Mouse (Mus musculus): ENCODE results near the gene Rnf157. TPM values are rescaled to one million over a fixed set of nuclear protein-coding genes. Genes with fewer than 3 reads are reported as not detected.
"Not testable (repeated sequence)": the region's sequence is repeated elsewhere in the genome, so short reads cannot be mapped to it uniquely, and the experiment has no call there.

The Rnf157 gene
- total and polyA plus RNA-seq, 2 experiments from 2014 or later, result 56.7 to 105 TPM

GRCm38 (mm10) chr11:116416196-116416943, 3.5 kb upstream of the Rnf157 start:
- H3K27me3 ChIP-seq (ENCODE audit: insufficient read depth, low read length), result no peaks in the 10 kb centered on the region
- no peak for TF ChIP-seq CTCF (IDR thresholded peaks at IDR 0.05; ENCODE audit: low read depth)
- no peak overlapping the region for H3K9ac ChIP-seq
- ATAC-seq, result no peak
- no peak overlapping the region for H3K4me2 ChIP-seq (ENCODE audit: low read depth)
- no peak overlapping the region for H3K27ac ChIP-seq (ENCODE audit: low read depth, low read length)
- H3K36me3 ChIP-seq (ENCODE audit: insufficient read depth), result no peaks in the 10 kb centered on the region
- peaks cover 3% of the 10 kb centered on the region for H3K4me1 ChIP-seq (ENCODE audit: insufficient read depth)
- H3K4me3 ChIP-seq (ENCODE audit: low read depth, low read length), result no peak overlapping the region
- DNase-seq, result no peak
- H3K9me3 ChIP-seq (ENCODE audit: low read length), result no peaks in the 10 kb centered on the region
- WGBS, result 76% methylated on average over 6 of the region's 6 CpGs

DNA sequence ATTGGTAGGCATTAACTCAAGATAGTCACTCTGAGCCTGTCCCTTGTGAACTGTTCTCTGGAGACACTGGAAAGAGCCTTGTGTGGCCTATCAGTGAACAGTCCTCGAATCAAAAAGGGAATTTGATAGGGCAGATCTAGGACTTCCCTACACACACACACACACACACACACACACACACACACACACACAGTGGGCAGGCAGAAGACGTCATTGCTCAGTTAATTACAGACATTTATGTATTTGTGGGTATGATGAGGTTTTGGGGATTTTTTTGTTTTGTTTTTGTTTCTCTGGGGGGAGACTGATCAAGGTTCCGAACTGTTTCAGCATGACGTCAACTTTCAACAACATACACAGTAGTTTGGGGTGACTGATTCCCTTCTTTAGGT, 795 bp upstream of the Rnf157 start:
- Histone ChIP-seq H3K27me3 (ENCODE audit: insufficient read depth, low read length) (no peaks in the 10 kb centered on the region), H3K4me3 (ENCODE audit: low read depth, low read length) (peak overlapping the region; percentile 97), H3K9ac (peak overlapping the region; percentile 92), H3K4me2 (ENCODE audit: low read depth) (peak overlapping the region; percentile 94), H3K27ac (ENCODE audit: low read depth, low read length) (peak overlapping the region; percentile 94), H3K36me3 (ENCODE audit: insufficient read depth) (no peaks in the 10 kb centered on the region), H3K9me3 (ENCODE audit: low read length) (no peaks in the 10 kb centered on the region), H3K4me1 (ENCODE audit: insufficient read depth) (peaks cover 9% of the 10 kb centered on the region)
- 57% methylated on average over 4 of the region's 4 CpGs for WGBS
- no peak for DNase-seq
- peak; percentile 40 for ATAC-seq
- no peak for TF ChIP-seq CTCF (IDR thresholded peaks at IDR 0.05; ENCODE audit: low read depth)

DNA sequence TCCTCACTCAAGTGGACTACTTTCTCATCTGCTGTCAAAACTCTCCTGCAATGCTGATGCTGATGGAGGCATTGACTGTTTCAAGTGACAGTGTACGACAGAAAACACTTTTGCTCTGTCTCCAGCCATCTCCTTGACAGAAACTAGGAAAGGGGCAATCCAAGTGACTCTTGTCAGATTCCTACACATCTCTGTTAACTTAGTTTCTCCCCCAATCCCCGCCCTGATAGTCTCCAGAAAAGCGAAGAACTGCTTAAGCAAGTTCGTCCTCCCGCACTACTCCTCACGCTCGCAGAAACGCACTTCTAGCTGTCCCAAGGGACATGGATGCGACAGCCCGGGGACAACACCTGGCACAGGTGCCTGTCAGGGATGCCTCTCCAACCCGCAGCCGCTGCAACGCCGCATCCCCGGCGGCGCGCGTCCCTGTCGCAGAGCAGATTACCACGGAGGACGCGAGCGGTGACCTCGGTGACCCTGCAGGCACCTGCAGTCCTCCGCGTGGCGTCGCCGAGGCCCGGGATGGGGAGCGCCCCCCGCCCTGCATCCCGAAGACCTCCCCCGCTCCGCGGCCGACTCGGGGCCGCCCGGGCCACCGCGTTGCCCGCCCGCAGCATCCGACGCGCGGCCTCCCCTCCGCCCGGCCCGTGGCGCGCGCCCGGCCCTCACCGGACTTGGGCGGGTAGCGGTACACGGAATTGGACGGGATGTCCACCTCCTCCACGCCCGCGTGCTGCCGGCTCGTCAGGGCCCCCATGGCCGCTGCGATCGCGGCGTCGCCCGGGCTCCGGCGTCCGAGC, 604 bp downstream of the Rnf157 start:
- TF ChIP-seq CTCF (IDR thresholded peaks at IDR 0.05; ENCODE audit: low read depth), result no peak
- Histone ChIP-seq H3K27ac (ENCODE audit: low read depth, low read length) (peak overlapping the region; percentile 94), H3K4me1 (ENCODE audit: insufficient read depth) (peaks cover 9% of the 10 kb centered on the region), H3K36me3 (ENCODE audit: insufficient read depth) (no peaks in the 10 kb centered on the region), H3K4me2 (ENCODE audit: low read depth) (peak overlapping the region; percentile 94), H3K9ac (peak overlapping the region; percentile 92), H3K4me3 (ENCODE audit: low read depth, low read length) (peak overlapping the region; percentile 97), H3K9me3 (ENCODE audit: low read length) (no peaks in the 10 kb centered on the region), H3K27me3 (ENCODE audit: insufficient read depth, low read length) (no peaks in the 10 kb centered on the region)
- 5% methylated on average over 58 of the region's 76 CpGs for WGBS
- peak; percentile 48 for DNase-seq
- ATAC-seq, result peak; percentile 19

- DNase-seq (peak; percentile 22), ATAC-seq (no peak)
- Histone ChIP-seq H3K9me3 (ENCODE audit: low read length) (no peaks in the 10 kb centered on the region), H3K4me1 (ENCODE audit: insufficient read depth) (peaks cover 9% of the 10 kb centered on the region), H3K27me3 (ENCODE audit: insufficient read depth, low read length) (no peaks in the 10 kb centered on the region), H3K4me2 (ENCODE audit: low read depth) (peak overlapping the region; percentile 94), H3K36me3 (ENCODE audit: insufficient read depth) (no peaks in the 10 kb centered on the region), H3K4me3 (ENCODE audit: low read depth, low read length) (peak overlapping the region; percentile 97), H3K27ac (ENCODE audit: low read depth, low read length) (no peak overlapping the region), H3K9ac (peak overlapping the region; percentile 92; the same call in 1 of the 2 replicates)
- WGBS, result 5% methylated on average over 6 of the region's 6 CpGs
- no peak for TF ChIP-seq CTCF (IDR thresholded peaks at IDR 0.05; ENCODE audit: low read depth)
Observed at GRCm38 (mm10) chr11:116411582-116411981, 1.2 kb downstream of the Rnf157 start.

DNA sequence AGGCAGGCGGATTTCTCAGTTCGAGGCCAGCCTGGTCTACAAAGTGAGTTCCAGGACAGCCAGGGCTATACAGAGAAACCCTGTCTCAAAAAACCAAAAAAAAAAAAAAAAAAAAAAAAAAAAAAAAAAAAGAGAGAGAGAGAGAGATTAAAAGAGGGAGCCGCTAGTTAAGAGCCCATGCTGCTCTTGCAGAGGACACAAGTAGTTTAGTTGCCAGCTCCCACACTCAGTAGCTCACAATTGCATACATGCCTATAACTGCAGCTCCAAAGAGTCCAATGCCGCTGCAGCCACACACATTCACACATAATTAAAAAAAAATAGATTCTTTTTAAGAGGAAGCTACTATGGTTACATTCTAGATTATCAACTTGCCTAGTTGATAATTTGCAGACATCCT, 2.4 kb downstream of the Rnf157 start:
- not testable (repeated sequence) for H3K27ac ChIP-seq (ENCODE audit: low read depth, low read length); ATAC-seq; H3K36me3 ChIP-seq (ENCODE audit: insufficient read depth); H3K4me3 ChIP-seq (ENCODE audit: low read depth, low read length); H3K9me3 ChIP-seq (ENCODE audit: low read length); H3K4me1 ChIP-seq (ENCODE audit: insufficient read depth); H3K27me3 ChIP-seq (ENCODE audit: insufficient read depth, low read length); H3K9ac ChIP-seq; DNase-seq
- H3K4me2 ChIP-seq (ENCODE audit: low read depth), result peak overlapping the region; percentile 94; the same call in 1 of the 2 replicates
- WGBS, result 84% methylated on average over 4 of the region's 4 CpGs

GRCm38 (mm10) chr11:116409008-116409407, 3.8 kb downstream of the Rnf157 start:
- H3K27me3 ChIP-seq (ENCODE audit: insufficient read depth, low read length), result no peaks in the 10 kb centered on the region
- ATAC-seq, result no peak
- no peak overlapping the region for H3K4me3 ChIP-seq (ENCODE audit: low read depth, low read length)
- no peak for TF ChIP-seq CTCF (IDR thresholded peaks at IDR 0.05; ENCODE audit: low read depth)
- 91% methylated on average over 3 of the region's 3 CpGs for WGBS
- H3K9me3 ChIP-seq (ENCODE audit: low read length), result no peaks in the 10 kb centered on the region
- DNase-seq, result no peak
- H3K4me2 ChIP-seq (ENCODE audit: low read depth), result no peak overlapping the region
- no peak overlapping the region for H3K27ac ChIP-seq (ENCODE audit: low read depth, low read length)
- H3K36me3 ChIP-seq (ENCODE audit: insufficient read depth), result peaks cover 3% of the 10 kb centered on the region
- H3K4me1 ChIP-seq (ENCODE audit: insufficient read depth), result peaks cover 9% of the 10 kb centered on the region
- no peak overlapping the region for H3K9ac ChIP-seq

GRCm38 (mm10) chr11:116406231-116406728, 6.6 kb downstream of the Rnf157 start:
- H3K9me3 ChIP-seq (ENCODE audit: low read length), result no peaks in the 10 kb centered on the region
- no peaks in the 10 kb centered on the region for H3K27me3 ChIP-seq (ENCODE audit: insufficient read depth, low read length)
- peaks cover 13% of the 10 kb centered on the region for H3K36me3 ChIP-seq (ENCODE audit: insufficient read depth)
- no peak overlapping the region for H3K4me3 ChIP-seq (ENCODE audit: low read depth, low read length)
- H3K4me2 ChIP-seq (ENCODE audit: low read depth), result no peak overlapping the region
- TF ChIP-seq CTCF (IDR thresholded peaks at IDR 0.05; ENCODE audit: low read depth), result no peak
- H3K27ac ChIP-seq (ENCODE audit: low read depth, low read length), result no peak overlapping the region
- H3K9ac ChIP-seq, result no peak overlapping the region
- DNase-seq (no peak), ATAC-seq (no peak)
- 93% methylated on average over 16 of the region's 16 CpGs for WGBS
- H3K4me1 ChIP-seq (ENCODE audit: insufficient read depth), result peaks cover 5% of the 10 kb centered on the region; the same call in 1 of the 2 replicates
